Mouse (Mus musculus) c-Kit-positive CD71-positive TER-119-positive erythroid progenitor cells, embryonic 14.5 days (primary cell): ENCODE data around the gene Nav2.
A peak's percentile ranks its signal among the peaks of the same experiment; 100 is the strongest.

Source experiments
- DNase-seq: peaks from one replicate; pipeline ENCODE4 v3.0.0-alpha.2; 2013; ENCODE audit warnings: low spot score

Nav2 gene

GRCm38 (mm10) chr7:49205551-49205950 is 297.0 kb downstream of the Nav2 start:
- DNase-seq, result no peak

- DNase-seq, result no peak
Measured at GRCm38 (mm10) chr7:49206775-49207676, 298.5 kb downstream of the Nav2 start.

- no peak for DNase-seq
Measured at GRCm38 (mm10) chr7:49209526-49209925, 301.0 kb downstream of the Nav2 start.

- no peak for DNase-seq
Measured at GRCm38 (mm10) chr7:49210721-49211120, 302.2 kb downstream of the Nav2 start.

GRCm38 (mm10) chr7:49213011-49213410 is 304.5 kb downstream of the Nav2 start:
- no peak for DNase-seq

- DNase-seq, result no peak
Measured at GRCm38 (mm10) chr7:49217786-49218185, 309.3 kb downstream of the Nav2 start.

GRCm38 (mm10) chr7:49225741-49226140 is 317.2 kb downstream of the Nav2 start:
- DNase-seq, result no peak

GRCm38 (mm10) chr7:49232969-49233368 is 324.5 kb downstream of the Nav2 start:
- no peak for DNase-seq

GRCm38 (mm10) chr7:49234288-49234687 is 325.8 kb downstream of the Nav2 start:
- no peak for DNase-seq

GRCm38 (mm10) chr7:49235271-49235681 is 326.8 kb downstream of the Nav2 start:
- no peak for DNase-seq

- DNase-seq, result no peak
Measured at GRCm38 (mm10) chr7:49235821-49236220, 327.3 kb downstream of the Nav2 start.

GRCm38 (mm10) chr7:49240461-49240860 is 331.9 kb downstream of the Nav2 start:
- no peak for DNase-seq

- DNase-seq, result no peak
Measured at GRCm38 (mm10) chr7:49241229-49241751, 332.8 kb downstream of the Nav2 start.

GRCm38 (mm10) chr7:49242261-49242660 is 333.7 kb downstream of the Nav2 start:
- DNase-seq, result no peak

- DNase-seq, result no peak
Measured at GRCm38 (mm10) chr7:49243079-49243478, 334.6 kb downstream of the Nav2 start.

GRCm38 (mm10) chr7:49245537-49246239 is 337.2 kb downstream of the Nav2 start:
- peak; percentile 76 for DNase-seq

GRCm38 (mm10) chr7:49246240-49246578 is 337.7 kb downstream of the Nav2 start:
- DNase-seq, result no peak

GRCm38 (mm10) chr7:49246584-49247481 is 338.3 kb downstream of the Nav2 start:
- DNase-seq, result no peak

GRCm38 (mm10) chr7:49247744-49248331 is 339.3 kb downstream of the Nav2 start:
- DNase-seq, result no peak

GRCm38 (mm10) chr7:49248333-49249086 is 340.0 kb downstream of the Nav2 start:
- DNase-seq, result no peak

- no peak for DNase-seq
Measured at GRCm38 (mm10) chr7:49249462-49249861, 340.9 kb downstream of the Nav2 start.
